Mouse (Mus musculus): Measurements from ENCODE around the gene Gtpbp3.

Gene Gtpbp3

GRCm38 (mm10) chr8:71475702-71476075 lies 12.2 kb upstream of the Gtpbp3 start:
- H3K27me3 ChIP-seq (ENCODE audit: control insufficient read depth, insufficient read depth, low read length, poor library complexity, severe bottlenecking): no peaks in the 10 kb centered on the region
- no peak for DNase-seq (ENCODE audit: low read depth, low spot score)
- H3K36me3 ChIP-seq (ENCODE audit: control insufficient read depth, insufficient read depth, low read length, poor library complexity, severe bottlenecking): no peaks in the 10 kb centered on the region; the same call in 1 of the 2 replicates

- DNase-seq (ENCODE audit: low read depth, low spot score): peak; percentile 68
- H3K27me3 ChIP-seq (ENCODE audit: control insufficient read depth, insufficient read depth, low read length, poor library complexity, severe bottlenecking): no peaks in the 10 kb centered on the region
Measured at GRCm38 (mm10) chr8:71476099-71476940, 11.6 kb upstream of the Gtpbp3 start.

GRCm38 (mm10) chr8:71477196-71477845 lies 10.6 kb upstream of the Gtpbp3 start:
- DNase-seq (ENCODE audit: low read depth, low spot score): peak; percentile 57
- Histone ChIP-seq H3K27me3 (ENCODE audit: control insufficient read depth, insufficient read depth, low read length, poor library complexity, severe bottlenecking) (no peaks in the 10 kb centered on the region), H3K36me3 (ENCODE audit: control insufficient read depth, insufficient read depth, low read length, poor library complexity, severe bottlenecking) (no peaks in the 10 kb centered on the region; the same call in 1 of the 2 replicates)

More at GRCm38 (mm10) chr8:71476099-71476940, 11.6 kb upstream of the Gtpbp3 start:
- H3K36me3 ChIP-seq (ENCODE audit: control insufficient read depth, insufficient read depth, low read length, poor library complexity, severe bottlenecking): no peaks in the 10 kb centered on the region; the same call in 1 of the 2 replicates

GRCm38 (mm10) chr8:71478943-71479342 lies 9.0 kb upstream of the Gtpbp3 start:
- H3K36me3 ChIP-seq (ENCODE audit: control insufficient read depth, insufficient read depth, low read length, poor library complexity, severe bottlenecking): no peaks in the 10 kb centered on the region; the same call in 1 of the 2 replicates
- H3K27me3 ChIP-seq (ENCODE audit: control insufficient read depth, insufficient read depth, low read length, poor library complexity, severe bottlenecking): no peaks in the 10 kb centered on the region

GRCm38 (mm10) chr8:71483932-71484331 lies 4.0 kb upstream of the Gtpbp3 start:
- peak; percentile 75 for DNase-seq (ENCODE audit: low read depth, low spot score)
- Histone ChIP-seq H3K36me3 (ENCODE audit: control insufficient read depth, insufficient read depth, low read length, poor library complexity, severe bottlenecking) (no peaks in the 10 kb centered on the region), H3K27me3 (ENCODE audit: control insufficient read depth, insufficient read depth, low read length, poor library complexity, severe bottlenecking) (no peaks in the 10 kb centered on the region)

More at GRCm38 (mm10) chr8:71478943-71479342, 9.0 kb upstream of the Gtpbp3 start:
- no peak for DNase-seq (ENCODE audit: low read depth, low spot score)

GRCm38 (mm10) chr8:71484736-71485135 lies 3.2 kb upstream of the Gtpbp3 start:
- no peaks in the 10 kb centered on the region for H3K27me3 ChIP-seq (ENCODE audit: control insufficient read depth, insufficient read depth, low read length, poor library complexity, severe bottlenecking)
- no peak for DNase-seq (ENCODE audit: low read depth, low spot score)
- H3K36me3 ChIP-seq (ENCODE audit: control insufficient read depth, insufficient read depth, low read length, poor library complexity, severe bottlenecking): no peaks in the 10 kb centered on the region

GRCm38 (mm10) chr8:71485142-71486135 lies 2.5 kb upstream of the Gtpbp3 start, which contains the start of gene Ano8:
Gene Ano8 (minus strand): TSS chr8:71485963.
- Histone ChIP-seq H3K27me3 (ENCODE audit: control insufficient read depth, insufficient read depth, low read length, poor library complexity, severe bottlenecking) (no peaks in the 10 kb centered on the region), H3K36me3 (ENCODE audit: control insufficient read depth, insufficient read depth, low read length, poor library complexity, severe bottlenecking) (no peaks in the 10 kb centered on the region)
- peak; percentile 84 for DNase-seq (ENCODE audit: low read depth, low spot score)

- Histone ChIP-seq H3K27me3 (ENCODE audit: control insufficient read depth, insufficient read depth, low read length, poor library complexity, severe bottlenecking) (no peaks in the 10 kb centered on the region), H3K36me3 (ENCODE audit: control insufficient read depth, insufficient read depth, low read length, poor library complexity, severe bottlenecking) (no peaks in the 10 kb centered on the region)
- DNase-seq (ENCODE audit: low read depth, low spot score): no peak
Measured at GRCm38 (mm10) chr8:71486136-71486529, 1.8 kb upstream of the Gtpbp3 start.

GRCm38 (mm10) chr8:71488454-71488853 lies 551 bp downstream of the Gtpbp3 start:
- Histone ChIP-seq H3K36me3 (ENCODE audit: control insufficient read depth, insufficient read depth, low read length, poor library complexity, severe bottlenecking) (no peaks in the 10 kb centered on the region; the same call in 1 of the 2 replicates), H3K27me3 (ENCODE audit: control insufficient read depth, insufficient read depth, low read length, poor library complexity, severe bottlenecking) (no peaks in the 10 kb centered on the region)
- DNase-seq (ENCODE audit: low read depth, low spot score): peak; percentile 95

GRCm38 (mm10) chr8:71495039-71495438 lies 7.1 kb downstream of the Gtpbp3 start:
- H3K36me3 ChIP-seq (ENCODE audit: control insufficient read depth, insufficient read depth, low read length, poor library complexity, severe bottlenecking): no peaks in the 10 kb centered on the region; the same call in 1 of the 2 replicates
- peak; percentile 90 for DNase-seq (ENCODE audit: low read depth, low spot score)
- no peaks in the 10 kb centered on the region for H3K27me3 ChIP-seq (ENCODE audit: control insufficient read depth, insufficient read depth, low read length, poor library complexity, severe bottlenecking)

GRCm38 (mm10) chr8:71495811-71496210 lies 7.9 kb downstream of the Gtpbp3 start:
- Histone ChIP-seq H3K27me3 (ENCODE audit: control insufficient read depth, insufficient read depth, low read length, poor library complexity, severe bottlenecking) (no peaks in the 10 kb centered on the region), H3K36me3 (ENCODE audit: control insufficient read depth, insufficient read depth, low read length, poor library complexity, severe bottlenecking) (no peaks in the 10 kb centered on the region; the same call in 1 of the 2 replicates)
- no peak for DNase-seq (ENCODE audit: low read depth, low spot score)

- no peaks in the 10 kb centered on the region; the same call in 1 of the 2 replicates for H3K36me3 ChIP-seq (ENCODE audit: control insufficient read depth, insufficient read depth, low read length, poor library complexity, severe bottlenecking)
- H3K27me3 ChIP-seq (ENCODE audit: control insufficient read depth, insufficient read depth, low read length, poor library complexity, severe bottlenecking): no peaks in the 10 kb centered on the region
- no peak for DNase-seq (ENCODE audit: low read depth, low spot score)
Measured at GRCm38 (mm10) chr8:71496481-71496880, 8.6 kb downstream of the Gtpbp3 start.

- Histone ChIP-seq H3K27me3 (ENCODE audit: control insufficient read depth, insufficient read depth, low read length, poor library complexity, severe bottlenecking) (no peaks in the 10 kb centered on the region), H3K36me3 (ENCODE audit: control insufficient read depth, insufficient read depth, low read length, poor library complexity, severe bottlenecking) (no peaks in the 10 kb centered on the region)
- DNase-seq (ENCODE audit: low read depth, low spot score): no peak
Measured at GRCm38 (mm10) chr8:71497077-71497645, 9.3 kb downstream of the Gtpbp3 start.
